Mouse (Mus musculus) cerebellum, postnatal 14 days (tissue): Measurements from ENCODE around the gene Slc11a2.
"Not testable (repeated sequence)": the region's sequence is repeated elsewhere in the genome, so short reads cannot be mapped to it uniquely, and the experiment has no call there.

Experiments used
- DNase-seq, 2 experiments: peaks; one replicate each; pipeline ENCODE4 v3.0.0; 2021; ENCODE audit warnings: mixed read lengths in 2 of 2

Gene Slc11a2

GRCm38 (mm10) chr15:100346761-100347160, 78.1 kb downstream of the Slc11a2 start:
- no peak for DNase-seq

DNA sequence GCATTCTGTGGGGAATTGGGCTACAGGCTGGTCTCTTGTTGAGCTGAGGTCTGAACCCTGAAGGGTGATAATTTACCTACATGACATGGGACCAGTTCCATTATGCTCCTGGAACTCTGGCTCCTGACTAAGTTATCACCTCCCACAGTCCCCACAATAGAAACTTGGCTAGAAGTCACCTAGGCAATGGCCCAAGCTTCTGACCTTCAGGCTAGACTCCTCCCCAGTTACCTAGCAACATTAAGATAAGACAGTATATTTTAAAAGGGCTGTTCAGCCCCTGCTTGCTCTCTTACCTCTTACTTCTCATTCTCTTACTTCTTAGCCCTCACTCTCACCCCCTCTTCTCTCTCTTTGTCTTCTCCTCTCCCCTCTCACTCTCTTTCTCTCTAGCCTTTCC, 79.4 kb downstream of the Slc11a2 start:
- DNase-seq: no peak

DNA sequence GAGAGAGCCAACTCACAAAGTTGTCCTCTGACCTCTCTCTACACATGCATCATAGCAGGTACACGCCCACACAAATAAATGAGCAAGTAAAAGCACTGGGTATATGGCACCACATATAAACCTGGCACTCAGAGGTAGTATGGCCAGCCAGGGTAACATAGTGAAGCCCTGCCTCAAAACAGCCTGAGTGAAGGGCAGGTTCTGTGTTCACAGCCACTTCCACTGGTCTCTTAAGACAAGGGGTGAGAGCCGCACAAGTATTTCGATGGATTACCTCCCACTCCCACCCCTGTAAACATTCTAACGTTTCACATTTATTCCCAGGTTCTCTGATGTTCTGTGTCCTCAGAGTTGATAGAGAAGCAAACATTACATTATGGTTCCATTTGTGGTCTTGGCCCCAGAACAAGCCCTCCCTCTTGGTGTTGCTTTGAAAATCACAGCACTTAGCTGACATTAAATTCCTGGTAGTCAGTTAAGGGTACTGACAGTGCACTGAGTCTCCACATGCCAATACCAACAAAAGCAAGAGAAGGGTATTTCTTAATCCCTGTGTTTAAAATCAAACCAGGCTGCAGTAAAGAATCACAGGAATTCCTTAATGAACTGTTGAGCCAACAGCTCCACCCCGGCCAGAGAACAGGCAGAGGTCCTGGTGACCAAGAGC, 83.4 kb downstream of the Slc11a2 start:
- DNase-seq: not testable (repeated sequence)
